In genomic region chr8:116630066-116630465, GRCm38 (mm10) we compare ENCODE assay signal across 14 mouse cellular contexts.
A peak's percentile ranks its signal among the peaks of the same experiment; 100 is the strongest.
DNase-seq lines count a peak whose midpoint lies in the region; ATAC-seq and TF ChIP-seq lines count a peak whose summit lies in the region.
"Had no signal": no experiment of that assay in that cellular context is flagged by ENCODE, and none has a peak within 500 bp of the region (broad histone marks: within the 10 kb centered on the region; RNA-seq: fewer than 3 reads in every experiment).

No protein-coding gene starts in this region.

- no peaks in the 10 kb centered on the region for H3K4me1 ChIP-seq in stomach, embryonic 14.5 days (ENCODE audit: control insufficient read depth, insufficient read depth, low read length)
- H3K4me1 ChIP-seq in stomach, postnatal 0 days (replicated peaks; ENCODE audit: control insufficient read depth, insufficient read depth), result no peaks in the 10 kb centered on the region
- H3K4me1 ChIP-seq: forebrain, embryonic 15.5 days; heart, embryonic 15.5 days; hindbrain, embryonic 15.5 days had no signal

- no peaks in the 10 kb centered on the region for H3K36me3 ChIP-seq in stomach, embryonic 14.5 days (ENCODE audit: control insufficient read depth, insufficient read depth, low read length)
- H3K36me3 ChIP-seq in stomach, postnatal 0 days (ENCODE audit: control insufficient read depth, insufficient read depth, low read length), result no peaks in the 10 kb centered on the region
- H3K36me3 ChIP-seq: forebrain, embryonic 15.5 days; heart, embryonic 15.5 days; hindbrain, embryonic 15.5 days had no signal

- no peak overlapping the region for H3K9ac ChIP-seq in stomach, embryonic 14.5 days (replicated peaks; ENCODE audit: low read depth, low read length)
- no peak overlapping the region for H3K9ac ChIP-seq in stomach, postnatal 0 days (ENCODE audit: low read length)
- H3K9ac ChIP-seq: forebrain, embryonic 15.5 days; heart, embryonic 15.5 days; hindbrain, embryonic 15.5 days had no signal

- DNase-seq in heart, postnatal 4 days, result peak; percentile 8
- no peak for DNase-seq in heart, adult 9 months (ENCODE audit: low spot score in 2 of 2)
- DNase-seq in stomach, postnatal 0 days (ENCODE audit: low spot score), result no peak
- peak; percentile 3 for DNase-seq in c-Kit-positive CD71-positive TER-119-negative erythroid progenitor cells, embryonic 14.5 days (ENCODE audit: low read depth)
- no peak for DNase-seq in layer of hippocampus, postnatal 25 days (ENCODE audit: extremely low spot score in 1 of 2, low spot score in 1 of 2)
- no peak for DNase-seq in left cerebral cortex, adult 2 months (ENCODE audit: extremely low spot score in 1 of 2, low spot score in 2 of 2)
- no peak for DNase-seq in layer of hippocampus, adult 18-20 months (ENCODE audit: low spot score in 2 of 2)
- DNase-seq: cerebellum, postnatal 10 days; gastrocnemius, postnatal 25 days; thymus, postnatal 36 days had no signal

- TF ChIP-seq CTCF in stomach, postnatal 0 days (IDR thresholded peaks at IDR 0.05; ENCODE audit: low read depth), result no peak
- TF ChIP-seq CTCF in left cerebral cortex, adult 2 months (IDR thresholded peaks at IDR 0.05), result no peak

- WGBS in stomach, embryonic 14.5 days, result 40% methylated on average over 11 of the region's 11 CpGs
- 43% methylated on average over 11 of the region's 11 CpGs for WGBS in stomach, postnatal 0 days

- no peak overlapping the region for H3K4me2 ChIP-seq in stomach, embryonic 14.5 days (replicated peaks; ENCODE audit: low read depth, low read length)
- no peak overlapping the region for H3K4me2 ChIP-seq in stomach, postnatal 0 days (replicated peaks; ENCODE audit: low read depth)
- H3K4me2 ChIP-seq: forebrain, embryonic 15.5 days; heart, embryonic 15.5 days; hindbrain, embryonic 15.5 days had no signal

- no peak for TF ChIP-seq EP300 in stomach, postnatal 0 days (optimal IDR thresholded peaks at IDR 0.05)

- no peak overlapping the region for H3K27ac ChIP-seq in stomach, embryonic 14.5 days (ENCODE audit: low read length)
- no peak overlapping the region for H3K27ac ChIP-seq in stomach, postnatal 0 days (replicated peaks)
- H3K27ac ChIP-seq in left cerebral cortex, adult 2 months, result no peak overlapping the region
- H3K27ac ChIP-seq: forebrain, embryonic 15.5 days; heart, embryonic 15.5 days; hindbrain, embryonic 15.5 days had no signal

- H3K4me3 ChIP-seq in stomach, embryonic 14.5 days (ENCODE audit: low read depth, low read length), result no peak overlapping the region
- H3K4me3 ChIP-seq in stomach, postnatal 0 days (ENCODE audit: low read depth, low read length), result no peak overlapping the region
- no peak overlapping the region for H3K4me3 ChIP-seq in left cerebral cortex, adult 2 months
- H3K4me3 ChIP-seq: forebrain, embryonic 15.5 days; heart, embryonic 15.5 days; hindbrain, embryonic 15.5 days had no signal

- ATAC-seq in stomach, embryonic 14.5 days (ENCODE audit: insufficient number of reproducible peaks, insufficient read depth, low FRiP score, low read depth), result peak; percentile 26; the same call in 1 of the 2 replicates
- ATAC-seq in stomach, postnatal 0 days (ENCODE audit: low FRiP score, low TSS enrichment), result no peak
- ATAC-seq: forebrain, embryonic 15.5 days had no signal

- no peaks in the 10 kb centered on the region for H3K27me3 ChIP-seq in stomach, embryonic 14.5 days (ENCODE audit: control insufficient read depth, insufficient read depth, low read length)
- H3K27me3 ChIP-seq in stomach, postnatal 0 days (ENCODE audit: control insufficient read depth, insufficient read depth, low read length), result no peaks in the 10 kb centered on the region
- H3K27me3 ChIP-seq: forebrain, embryonic 15.5 days; heart, embryonic 15.5 days; hindbrain, embryonic 15.5 days had no signal

- intact Hi-C loops in left cerebral cortex, adult 2 months (cut with DNase I), result no loop called here

- no peaks in the 10 kb centered on the region for H3K9me3 ChIP-seq in stomach, embryonic 14.5 days (ENCODE audit: control insufficient read depth, low read depth, low read length)
- H3K9me3 ChIP-seq in stomach, postnatal 0 days (ENCODE audit: control insufficient read depth, low read length), result no peaks in the 10 kb centered on the region
- H3K9me3 ChIP-seq: forebrain, embryonic 15.5 days; heart, embryonic 15.5 days; hindbrain, embryonic 15.5 days had no signal

Comparison
In these comparisons a context has a peak if more than half of its experiments do, and no peak if none do; other contexts are left out.
1. DNase-seq: peak in heart, postnatal 4 days (single experiment) and c-Kit-positive CD71-positive TER-119-negative erythroid progenitor cells, embryonic 14.5 days (single experiment); none in heart, adult 9 months (0 of 2), stomach, postnatal 0 days (single experiment), layer of hippocampus, postnatal 25 days (0 of 2), left cerebral cortex, adult 2 months (0 of 2) and layer of hippocampus, adult 18-20 months (0 of 2).